Mouse (Mus musculus) myocyte (in vitro differentiated cells): ENCODE data around the gene Ube2cbp.

ENCODE experiments used
- CEBPB ChIP-seq: IDR thresholded peaks from 2 replicates; pipeline ENCODE4 v1.6.1; 2011; ENCODE audit warnings: mild to moderate bottlenecking, moderate library complexity; ENCODE audit not compliant: poor library complexity, insufficient read depth, severe bottlenecking
- MYOG ChIP-seq, 3 experiments: IDR thresholded peaks; one replicate each; pipeline ENCODE4 v1.6.1; 2011; ENCODE audit warnings: control low read depth in 2 of 3, low read depth in 2 of 3, mild to moderate bottlenecking in 2 of 3; ENCODE audit not compliant: insufficient read length in 2 of 3, control insufficient read depth in 1 of 3, insufficient read depth in 1 of 3
- POLR2A ChIP-seq: IDR thresholded peaks from one replicate; pipeline ENCODE4 v1.6.1; 2011; ENCODE audit warnings: low read depth, mild to moderate bottlenecking, control low read depth, moderate library complexity; ENCODE audit not compliant: insufficient read length
- POLR2AphosphoS2 ChIP-seq: IDR thresholded peaks from one replicate; pipeline ENCODE4 v1.6.1; 2011; ENCODE audit warnings: low read depth, control low read depth; ENCODE audit not compliant: insufficient read length
- TCF12 ChIP-seq: IDR thresholded peaks from one replicate; pipeline ENCODE4 v1.6.1; 2011; ENCODE audit warnings: mild to moderate bottlenecking, control low read depth; ENCODE audit not compliant: poor library complexity, insufficient read depth, severe bottlenecking
- USF1 ChIP-seq: IDR thresholded peaks from one replicate; pipeline ENCODE4 v1.6.1; 2011; ENCODE audit warnings: low read depth, mild to moderate bottlenecking, control low read depth, moderate library complexity

GRCm38 (mm10) chr9:86395785-86396184, 69.0 kb downstream of the Ube2cbp start:
- no peak for TF ChIP-seq POLR2A
- no peak for TF ChIP-seq TCF12
- no peak for TF ChIP-seq CEBPB
- TF ChIP-seq POLR2AphosphoS2: no peak
- no peak for TF ChIP-seq USF1
- TF ChIP-seq MYOG (IDR thresholded peaks at IDR 0.05; ENCODE audit: control insufficient read depth in 1 of 3, insufficient read depth in 1 of 3, insufficient read length in 2 of 3, low read depth in 2 of 3): no peak
